Mouse (Mus musculus): Measurements from ENCODE around the gene Unc13d. TPM values are rescaled to one million over a fixed set of nuclear protein-coding genes. Genes with fewer than 3 reads are reported as not detected.
"Not testable (repeated sequence)": the region's sequence is repeated elsewhere in the genome, so short reads cannot be mapped to it uniquely, and the experiment has no call there.

Unc13d gene
- polyA plus RNA-seq, 1 experiment: 5.7 TPM

GRCm38 (mm10) chr11:116024356-116024808, 53.4 kb downstream of the Unc13d start:
- peak overlapping the region; percentile 64 for H3K27ac ChIP-seq (ENCODE audit: insufficient read depth, low read length)
- peaks cover 18% of the 10 kb centered on the region for H3K36me3 ChIP-seq (ENCODE audit: control insufficient read depth, insufficient read depth, low read length, poor library complexity, severe bottlenecking)
- 0 out of 2 replicates have a peak, but pooled peaks have one; percentile 23 for TF ChIP-seq EP300 (IDR thresholded peaks at IDR 0.05; ENCODE audit: insufficient read depth, low read depth, low read length)
- TF ChIP-seq CTCF (IDR thresholded peaks at IDR 0.05; ENCODE audit: low read depth, low read length): no peak
- TF ChIP-seq POLR2A (IDR thresholded peaks at IDR 0.05; ENCODE audit: insufficient read depth, low read length): peak; percentile 100
- peak overlapping the region; percentile 98 for H3K9ac ChIP-seq (ENCODE audit: low read depth, poor library complexity, severe bottlenecking)
- H3K4me3 ChIP-seq (ENCODE audit: low read depth, low read length): peak overlapping the region; percentile 89
- H3K9me3 ChIP-seq (replicated peaks; ENCODE audit: control insufficient read depth, insufficient read depth, low read length, poor library complexity, severe bottlenecking): no peaks in the 10 kb centered on the region
- no peaks in the 10 kb centered on the region for H3K27me3 ChIP-seq (ENCODE audit: control insufficient read depth, insufficient read depth, low read length, poor library complexity, severe bottlenecking)
- H3K4me1 ChIP-seq (ENCODE audit: control insufficient read depth, insufficient read depth, low read length): no peaks in the 10 kb centered on the region

GRCm38 (mm10) chr11:116023771-116024355, 53.9 kb downstream of the Unc13d start:
- Histone ChIP-seq H3K9me3 (replicated peaks; ENCODE audit: control insufficient read depth, insufficient read depth, low read length, poor library complexity, severe bottlenecking) (no peaks in the 10 kb centered on the region), H3K4me1 (ENCODE audit: control insufficient read depth, insufficient read depth, low read length) (no peaks in the 10 kb centered on the region), H3K36me3 (ENCODE audit: control insufficient read depth, insufficient read depth, low read length, poor library complexity, severe bottlenecking) (peaks cover 18% of the 10 kb centered on the region), H3K27me3 (ENCODE audit: control insufficient read depth, insufficient read depth, low read length, poor library complexity, severe bottlenecking) (no peaks in the 10 kb centered on the region), H3K9ac (ENCODE audit: low read depth, poor library complexity, severe bottlenecking) (peak overlapping the region; percentile 98), H3K4me3 (ENCODE audit: low read depth, low read length) (peak overlapping the region; percentile 89), H3K27ac (ENCODE audit: insufficient read depth, low read length) (peak overlapping the region; percentile 64)
- TF ChIP-seq CTCF (IDR thresholded peaks at IDR 0.05; ENCODE audit: low read depth, low read length) (peak; percentile 59), EP300 (IDR thresholded peaks at IDR 0.05; ENCODE audit: insufficient read depth, low read depth, low read length) (no peak)

DNA sequence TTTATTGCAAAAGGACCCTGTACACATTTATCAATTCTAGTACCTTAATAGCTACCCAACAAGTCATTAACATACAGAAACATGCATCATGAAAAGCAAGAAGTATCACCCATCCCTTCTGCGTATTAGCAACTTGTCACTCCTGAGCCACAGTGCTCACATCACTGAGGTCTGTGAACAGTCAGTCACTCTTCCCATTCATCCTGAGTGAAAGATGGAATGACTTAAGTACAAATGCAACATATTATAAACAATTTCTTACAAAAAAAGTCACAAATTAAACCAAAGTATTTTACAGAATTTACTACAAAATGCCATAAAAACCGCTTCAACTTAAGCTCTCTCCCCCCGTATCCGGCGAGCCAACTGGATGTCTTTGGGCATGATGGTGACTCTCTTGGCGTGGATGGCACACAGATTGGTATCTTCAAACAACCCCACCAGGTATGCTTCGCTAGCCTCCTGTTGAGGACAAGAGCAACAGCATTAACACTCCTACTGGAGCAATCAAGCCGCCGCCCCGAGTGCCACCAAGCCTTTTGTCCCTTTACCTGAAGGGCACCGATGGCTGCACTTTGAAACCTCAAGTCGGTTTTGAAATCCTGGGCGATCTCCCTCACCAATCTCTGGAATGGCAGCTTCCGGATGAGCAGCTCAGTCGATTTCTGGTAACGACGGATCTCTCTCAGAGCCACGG, 54.5 kb downstream of the Unc13d start:
- H3K27ac ChIP-seq (ENCODE audit: insufficient read depth, low read length); H3K9me3 ChIP-seq (replicated peaks; ENCODE audit: control insufficient read depth, insufficient read depth, low read length, poor library complexity, severe bottlenecking); H3K27me3 ChIP-seq (ENCODE audit: control insufficient read depth, insufficient read depth, low read length, poor library complexity, severe bottlenecking); H3K4me1 ChIP-seq (ENCODE audit: control insufficient read depth, insufficient read depth, low read length): not testable (repeated sequence)
- Histone ChIP-seq H3K4me3 (ENCODE audit: low read depth, low read length) (peak overlapping the region; percentile 89), H3K36me3 (ENCODE audit: control insufficient read depth, insufficient read depth, low read length, poor library complexity, severe bottlenecking) (peaks cover 18% of the 10 kb centered on the region), H3K9ac (ENCODE audit: low read depth, poor library complexity, severe bottlenecking) (peak overlapping the region; percentile 98)

- Histone ChIP-seq H3K9ac (ENCODE audit: low read depth, poor library complexity, severe bottlenecking) (no peak overlapping the region), H3K4me3 (ENCODE audit: low read depth, low read length) (no peak overlapping the region), H3K27ac (ENCODE audit: insufficient read depth, low read length) (no peak overlapping the region), H3K4me1 (ENCODE audit: control insufficient read depth, insufficient read depth, low read length) (no peaks in the 10 kb centered on the region), H3K9me3 (replicated peaks; ENCODE audit: control insufficient read depth, insufficient read depth, low read length, poor library complexity, severe bottlenecking) (no peaks in the 10 kb centered on the region), H3K27me3 (ENCODE audit: control insufficient read depth, insufficient read depth, low read length, poor library complexity, severe bottlenecking) (no peaks in the 10 kb centered on the region), H3K36me3 (ENCODE audit: control insufficient read depth, insufficient read depth, low read length, poor library complexity, severe bottlenecking) (peaks cover 18% of the 10 kb centered on the region)
- TF ChIP-seq EP300 (IDR thresholded peaks at IDR 0.05; ENCODE audit: insufficient read depth, low read depth, low read length) (no peak), POLR2A (IDR thresholded peaks at IDR 0.05; ENCODE audit: insufficient read depth, low read length) (no peak), CTCF (IDR thresholded peaks at IDR 0.05; ENCODE audit: low read depth, low read length) (no peak)
Observed at GRCm38 (mm10) chr11:116022256-116022780, 55.4 kb downstream of the Unc13d start.

DNA sequence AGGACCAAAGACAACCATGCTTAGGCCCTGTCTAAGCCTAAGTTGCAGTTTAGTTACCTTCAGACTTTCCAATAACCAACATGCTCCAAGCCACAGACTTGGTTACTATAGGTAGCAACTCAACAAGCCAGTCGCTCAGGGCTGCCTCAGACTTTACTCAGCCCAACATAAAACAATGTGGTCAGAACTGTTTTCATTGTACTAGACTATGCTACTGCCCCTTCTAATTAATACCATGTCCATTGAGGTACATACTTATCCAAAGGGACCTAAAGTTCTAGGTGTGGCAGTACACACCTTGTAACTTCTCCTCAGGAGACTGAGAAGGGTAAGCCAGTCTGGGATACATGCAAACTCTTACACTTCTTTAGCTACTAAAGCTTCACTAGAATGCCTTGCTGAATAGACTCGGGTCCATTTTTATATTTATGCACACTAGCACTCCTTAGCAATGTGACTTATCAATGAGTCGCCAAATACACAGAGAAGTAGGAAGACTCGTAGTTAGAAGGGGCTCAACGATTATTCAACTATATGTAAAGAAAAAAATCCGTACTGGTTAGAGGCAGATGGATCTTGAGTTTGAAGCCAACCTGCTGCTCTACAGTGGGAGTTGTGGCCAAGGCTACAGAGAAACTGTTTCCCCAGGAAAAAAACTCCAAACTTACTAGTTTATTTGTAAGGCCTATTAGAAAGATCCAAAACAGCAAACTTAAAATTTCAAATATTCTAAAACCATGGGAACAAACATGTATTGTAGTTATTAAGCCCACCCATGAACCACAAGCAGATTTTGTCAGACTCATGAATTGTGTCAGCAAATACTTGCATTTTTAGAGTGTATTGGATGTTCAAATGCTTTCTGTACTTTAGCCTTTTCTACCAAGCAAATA, 56.2 kb downstream of the Unc13d start:
- Histone ChIP-seq H3K4me3 (ENCODE audit: low read depth, low read length) (no peak overlapping the region), H3K9me3 (replicated peaks; ENCODE audit: control insufficient read depth, insufficient read depth, low read length, poor library complexity, severe bottlenecking) (no peaks in the 10 kb centered on the region), H3K4me1 (ENCODE audit: control insufficient read depth, insufficient read depth, low read length) (no peaks in the 10 kb centered on the region), H3K27me3 (ENCODE audit: control insufficient read depth, insufficient read depth, low read length, poor library complexity, severe bottlenecking) (no peaks in the 10 kb centered on the region), H3K9ac (ENCODE audit: low read depth, poor library complexity, severe bottlenecking) (no peak overlapping the region), H3K36me3 (ENCODE audit: control insufficient read depth, insufficient read depth, low read length, poor library complexity, severe bottlenecking) (peaks cover 18% of the 10 kb centered on the region), H3K27ac (ENCODE audit: insufficient read depth, low read length) (no peak overlapping the region)
- no peak for TF ChIP-seq POLR2A (IDR thresholded peaks at IDR 0.05; ENCODE audit: insufficient read depth, low read length)
- no peak for TF ChIP-seq CTCF (IDR thresholded peaks at IDR 0.05; ENCODE audit: low read depth, low read length)
- TF ChIP-seq EP300 (IDR thresholded peaks at IDR 0.05; ENCODE audit: insufficient read depth, low read depth, low read length): no peak

All from ES-Bruce4 (cell line).